Mouse (Mus musculus): ENCODE measurements at regions not wholly inside any gene's neighbourhood (a gene's known extent, or its start where the extent isn't known, plus 50 kb on each side); places are given as distances from the start of the nearest gene placed in this dataset.

- no peak for DNase-seq (ENCODE audit: extremely low read depth, insufficient read length, low spot score)
Measured at GRCm38 (mm10) chr17:9921326-9921725, 251.8 kb upstream of the Pabpc6 start.

GRCm38 (mm10) chr17:9917031-9917430 is 247.5 kb upstream of the Pabpc6 start:
- no peak for DNase-seq (ENCODE audit: extremely low read depth, insufficient read length, low spot score)

DNA sequence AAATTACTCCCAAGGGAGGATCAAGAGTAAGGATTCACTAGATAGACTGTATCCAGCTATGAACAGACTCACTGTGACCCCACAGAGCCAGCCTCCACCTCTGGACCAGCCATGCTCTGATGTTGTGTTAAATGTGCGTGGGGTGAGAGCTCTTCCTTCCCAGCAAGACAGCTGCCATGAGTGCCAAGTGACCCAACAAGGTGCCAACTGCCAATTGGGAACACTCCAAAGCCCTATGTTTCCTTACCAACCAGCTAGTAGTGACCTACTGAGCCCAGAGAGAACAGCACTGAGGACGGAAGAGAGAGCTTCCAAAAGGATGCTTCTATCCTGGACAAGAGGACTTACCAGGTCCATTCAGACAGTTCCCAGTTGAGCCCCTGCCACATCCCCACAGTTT is 241.3 kb upstream of the Pabpc6 start:
- DNase-seq (ENCODE audit: extremely low read depth, insufficient read length, low spot score) = no peak

DNA sequence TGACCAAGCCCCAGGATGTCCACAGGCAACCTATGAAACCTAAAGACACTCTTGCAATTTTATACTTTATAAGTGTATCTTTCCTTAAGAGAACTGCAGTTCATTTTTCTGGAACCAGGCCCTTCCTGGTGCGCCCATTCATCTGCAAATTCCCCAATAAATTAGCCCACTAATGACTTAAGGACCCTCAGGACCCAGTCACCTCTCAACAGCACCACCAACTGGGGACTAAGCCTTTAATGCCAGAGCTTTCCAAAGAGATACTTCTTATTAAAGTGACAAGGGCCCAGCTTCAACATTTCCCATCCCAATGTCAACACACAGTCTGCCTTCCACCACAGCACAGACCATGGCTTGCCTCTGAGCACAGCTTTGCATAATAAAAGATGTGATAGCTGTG is 237.6 kb upstream of the Pabpc6 start:
- no peak for DNase-seq (ENCODE audit: extremely low read depth, insufficient read length, low spot score)

DNA sequence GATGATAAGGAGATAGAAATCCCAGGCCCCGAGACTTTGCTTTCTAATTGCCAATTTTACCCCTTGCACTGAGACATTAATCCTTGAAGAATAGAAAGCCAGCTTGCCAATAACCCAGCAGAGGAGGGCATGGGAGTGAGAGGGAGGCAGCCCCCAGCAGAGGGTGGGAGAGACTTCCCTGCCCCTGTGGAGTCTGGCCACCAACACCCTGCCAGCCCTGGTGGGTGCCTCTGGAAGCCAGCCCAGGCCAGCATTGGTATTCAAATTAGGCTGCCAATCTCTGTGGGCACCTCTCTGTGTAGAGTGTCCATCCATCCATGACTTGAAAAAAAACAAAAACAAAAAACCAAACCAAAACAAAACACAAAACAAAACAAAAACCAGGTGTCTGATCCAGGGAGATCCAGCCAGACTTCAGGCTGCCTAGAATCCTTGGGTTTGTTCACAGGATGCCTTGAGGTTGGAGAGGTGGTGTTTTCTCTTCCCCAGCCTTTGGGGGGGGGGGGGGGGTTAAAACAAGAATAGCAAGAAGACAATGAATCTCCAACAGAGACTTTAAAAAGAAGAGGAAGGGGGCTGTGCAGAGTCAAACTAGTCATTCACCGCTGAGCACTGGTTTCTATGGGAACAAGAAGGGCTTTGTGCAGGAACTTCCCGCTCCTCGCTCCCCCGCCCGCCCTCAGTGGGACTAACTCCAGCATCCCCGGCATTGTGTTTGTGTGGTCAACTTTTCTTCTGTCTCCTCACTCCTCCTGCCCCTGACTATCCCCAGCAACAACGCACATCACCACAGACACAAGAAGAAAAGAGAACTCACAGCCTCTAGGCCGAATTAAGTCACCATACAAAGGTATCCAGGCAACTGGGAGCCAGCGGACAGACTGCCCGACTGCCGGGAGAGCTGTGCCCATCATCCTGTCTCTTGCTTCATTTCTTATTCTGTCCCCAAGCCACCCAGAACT is 236.3 kb upstream of the Pabpc6 start:
- no peak for DNase-seq (ENCODE audit: extremely low read depth, insufficient read length, low spot score)

DNA sequence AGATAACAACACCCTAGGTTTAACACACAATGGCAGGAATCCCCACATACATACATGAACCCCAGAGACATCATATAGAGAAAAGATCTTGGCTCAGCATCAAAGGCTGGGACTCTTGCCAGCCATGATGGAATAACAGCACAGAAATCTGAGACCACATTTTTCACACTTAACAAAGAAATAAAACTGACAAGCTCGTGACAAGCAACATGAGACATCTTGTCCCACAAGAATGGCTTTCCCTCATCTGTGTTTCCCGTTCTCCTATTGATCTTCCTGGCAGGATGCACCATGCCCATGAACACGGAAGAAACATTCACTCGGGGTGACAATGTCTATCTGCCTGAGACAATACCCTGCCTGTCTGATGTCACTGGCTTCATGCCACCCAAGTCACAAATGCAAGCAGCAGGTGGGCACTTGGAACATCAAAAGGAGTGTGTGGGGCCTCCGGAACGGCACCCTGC is 235.0 kb upstream of the Pabpc6 start:
- no peak for DNase-seq (ENCODE audit: extremely low read depth, insufficient read length, low spot score)

DNA sequence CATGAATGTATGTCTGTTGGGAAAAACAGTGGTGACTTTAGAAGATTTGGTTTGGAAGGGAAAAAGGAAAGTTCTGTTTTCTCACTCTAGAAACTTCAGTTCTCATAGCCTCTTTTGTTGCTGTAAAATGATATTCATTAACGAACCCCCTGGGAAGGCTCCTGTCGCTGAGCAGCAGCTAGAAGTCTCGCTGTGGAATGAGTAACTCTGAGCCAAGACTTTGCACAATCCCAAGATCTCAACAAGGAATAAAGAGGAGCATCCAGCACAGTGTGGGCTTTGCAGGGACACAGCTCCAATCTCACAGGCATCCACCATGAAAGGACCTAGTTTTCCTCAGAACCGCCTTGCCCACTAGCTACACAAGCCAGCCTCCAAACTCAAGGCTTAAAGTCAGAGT is 233.8 kb upstream of the Pabpc6 start:
- DNase-seq (ENCODE audit: extremely low read depth, insufficient read length, low spot score) = no peak

DNA sequence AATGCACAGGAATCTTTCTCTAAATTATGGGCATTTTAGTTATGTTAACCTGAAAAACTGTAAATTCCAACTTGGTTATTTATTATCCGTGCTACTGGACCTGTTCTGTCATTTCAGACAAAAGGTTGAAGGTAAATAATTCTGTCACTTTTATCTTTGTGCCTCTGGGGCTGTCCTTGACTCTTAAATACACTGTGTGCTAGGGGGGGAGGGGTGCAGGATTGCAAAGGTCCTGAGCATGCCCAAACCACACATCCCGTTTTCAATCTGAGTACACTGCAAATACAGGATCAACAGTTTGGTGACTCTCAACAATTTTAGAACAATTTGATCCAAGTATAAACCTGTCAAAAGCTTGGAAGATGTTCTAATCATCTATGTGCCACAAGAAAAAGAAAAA is 227.4 kb upstream of the Pabpc6 start:
- no peak for DNase-seq (ENCODE audit: extremely low read depth, insufficient read length, low spot score)

DNA sequence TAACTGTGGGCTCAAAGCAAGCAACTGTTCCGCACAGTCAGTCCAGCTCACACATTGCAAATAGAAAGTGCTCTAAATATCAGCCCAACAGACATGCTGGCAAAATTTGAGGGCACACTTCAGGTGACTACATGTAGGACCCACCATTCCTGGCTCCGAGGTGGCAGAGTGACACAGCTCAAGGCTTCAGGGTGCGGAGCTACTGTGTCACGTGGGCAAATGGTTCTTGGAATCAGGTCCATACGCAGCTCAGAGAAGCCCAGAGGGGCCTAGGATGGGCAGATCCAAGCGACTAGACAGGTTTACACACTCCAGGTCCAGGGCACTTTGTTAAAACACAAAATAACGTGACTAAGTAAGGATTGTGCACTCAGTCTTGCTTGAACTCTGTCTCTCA is 226.2 kb upstream of the Pabpc6 start:
- no peak for DNase-seq (ENCODE audit: extremely low read depth, insufficient read length, low spot score)

DNA sequence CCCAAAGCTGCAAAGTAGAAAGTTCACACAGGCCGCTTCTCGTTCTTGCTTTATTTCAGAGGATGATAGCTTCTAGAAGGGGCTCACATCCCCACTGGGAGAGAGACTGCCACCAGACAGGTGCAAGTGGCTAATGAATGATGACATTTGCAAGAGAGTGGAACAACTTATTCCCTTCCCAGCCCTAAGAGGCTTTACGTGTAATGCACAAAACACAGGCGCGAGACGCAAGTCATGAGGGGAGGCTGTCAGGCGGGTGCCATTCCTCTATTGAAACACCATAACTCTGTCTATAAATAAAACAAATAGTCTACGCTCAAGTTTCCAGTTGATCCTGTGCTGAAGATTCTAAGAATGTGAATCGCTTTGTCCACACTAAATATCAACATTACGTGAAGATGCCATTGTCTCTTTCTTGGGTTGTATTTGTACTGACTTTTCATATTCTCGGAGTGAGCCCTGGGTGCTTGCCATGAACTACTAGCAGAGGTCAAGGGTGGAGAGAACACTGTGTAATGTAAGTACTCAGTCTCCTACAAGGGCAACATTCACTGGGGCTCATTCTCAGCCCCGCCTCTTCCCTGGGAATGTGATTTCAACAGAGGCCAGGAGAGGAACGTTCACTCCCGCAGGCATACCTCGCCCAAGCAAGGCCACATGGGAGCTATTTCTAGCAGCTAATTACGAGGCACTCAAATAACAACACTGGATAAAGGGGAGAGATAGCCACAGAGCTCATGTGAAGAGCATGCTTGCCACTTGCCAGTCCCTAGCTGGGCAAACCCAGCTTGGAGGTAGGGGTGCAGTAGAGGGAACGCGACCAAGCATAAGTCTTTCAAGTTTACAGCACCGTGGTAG is 225.5 kb upstream of the Pabpc6 start:
- no peak for DNase-seq (ENCODE audit: extremely low read depth, insufficient read length, low spot score)

DNA sequence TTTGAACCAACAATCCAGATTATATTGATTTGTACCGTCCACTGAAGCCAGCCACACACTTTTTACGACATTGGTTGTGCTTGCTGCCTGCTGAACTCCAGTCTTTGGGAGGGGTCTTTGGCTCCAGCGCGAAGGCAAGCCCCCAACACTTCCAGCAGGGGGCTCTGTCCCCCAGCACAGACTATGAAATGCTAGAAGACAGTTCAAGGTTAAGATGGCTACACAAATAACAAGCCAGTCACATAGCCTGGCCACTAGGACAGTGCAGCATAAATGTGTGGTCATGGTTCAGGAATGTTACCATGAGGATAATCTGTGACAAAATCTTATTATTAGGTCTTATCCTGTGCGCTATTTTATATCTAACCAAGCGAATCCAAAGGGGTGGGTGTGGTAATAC is 224.4 kb upstream of the Pabpc6 start:
- DNase-seq (ENCODE audit: extremely low read depth, insufficient read length, low spot score) = peak; percentile 8

GRCm38 (mm10) chr17:9892776-9893175 is 223.3 kb upstream of the Pabpc6 start:
- no peak for DNase-seq (ENCODE audit: extremely low read depth, insufficient read length, low spot score)

DNA sequence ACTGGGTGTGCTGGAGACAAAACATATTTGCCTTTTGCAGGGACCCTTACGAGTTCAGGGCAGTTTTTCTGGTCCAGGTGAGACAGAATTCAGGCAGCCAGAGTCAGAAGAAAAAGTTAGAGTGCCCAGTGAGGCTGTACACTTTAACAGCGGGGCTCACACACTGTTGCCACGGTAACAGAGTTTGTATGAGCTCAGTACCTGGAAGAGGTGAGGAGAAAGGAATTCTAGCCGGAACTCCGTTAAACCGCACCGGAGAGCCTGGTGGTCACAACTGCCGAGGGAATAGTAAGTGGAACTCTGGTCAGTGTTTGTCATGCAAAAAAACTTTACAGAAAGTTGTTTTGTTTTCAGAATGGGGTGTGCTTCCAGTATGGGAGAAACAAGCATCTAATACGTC is 222.6 kb upstream of the Pabpc6 start:
- DNase-seq (ENCODE audit: extremely low read depth, insufficient read length, low spot score) = no peak

- DNase-seq (ENCODE audit: extremely low read depth, insufficient read length, low spot score) = no peak
Measured at GRCm38 (mm10) chr17:9888494-9888893, 219.0 kb upstream of the Pabpc6 start.

- DNase-seq (ENCODE audit: extremely low read depth, insufficient read length, low spot score) = no peak
Measured at GRCm38 (mm10) chr17:9885110-9885509, 215.6 kb upstream of the Pabpc6 start.

DNA sequence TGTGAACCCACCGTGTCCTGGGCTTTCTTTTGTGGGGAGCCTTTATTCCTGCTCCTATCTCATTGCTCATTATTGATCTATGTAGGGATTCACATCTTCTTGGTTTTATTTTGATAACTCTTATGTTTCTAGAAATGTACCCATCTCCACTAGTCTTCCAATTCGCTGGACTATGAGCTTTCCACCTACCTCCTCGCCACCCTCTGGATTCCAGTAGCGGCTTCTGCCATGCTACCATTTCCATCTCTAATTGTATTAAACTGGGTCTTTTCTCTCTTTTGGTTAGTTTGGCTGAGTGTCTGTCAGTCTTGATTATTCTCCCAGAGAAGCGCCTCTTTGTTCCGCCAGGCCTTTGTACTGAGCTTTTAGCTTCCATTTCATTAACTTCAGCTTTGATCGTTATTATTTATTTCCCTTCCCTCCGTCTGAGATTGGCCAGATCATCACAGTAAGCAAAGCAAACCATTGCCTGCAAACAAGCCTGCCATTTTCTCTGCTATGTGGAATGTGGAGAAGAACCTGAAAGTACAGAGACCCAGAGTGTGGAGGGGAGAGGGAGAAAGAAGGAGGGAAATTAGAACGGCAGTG is 213.2 kb upstream of the Pabpc6 start:
- no peak for DNase-seq (ENCODE audit: extremely low read depth, insufficient read length, low spot score)

- no peak for DNase-seq (ENCODE audit: extremely low read depth, insufficient read length, low spot score)
Measured at GRCm38 (mm10) chr17:9879556-9880206, 210.2 kb upstream of the Pabpc6 start.

DNA sequence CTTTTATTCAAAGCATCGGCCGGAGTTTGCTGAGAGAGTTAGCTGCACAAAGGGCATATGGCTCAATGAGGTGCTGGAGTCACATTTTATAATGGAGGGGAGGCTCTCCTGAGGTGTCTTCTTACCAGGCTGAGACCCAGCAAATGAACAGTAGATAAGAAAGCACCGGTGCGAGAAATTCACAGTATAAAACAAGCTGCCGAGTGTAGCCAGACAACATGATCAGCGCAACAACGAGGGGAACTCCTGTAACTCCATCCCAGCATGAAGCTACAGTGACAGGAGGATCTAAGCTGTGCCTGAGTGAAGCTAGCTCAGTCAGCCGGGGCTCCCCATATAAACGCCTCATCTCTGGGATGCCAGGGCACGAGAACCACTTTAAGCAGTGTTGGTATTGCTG is 204.2 kb upstream of the Pabpc6 start:
- DNase-seq (ENCODE audit: extremely low read depth, insufficient read length, low spot score) = no peak

DNA sequence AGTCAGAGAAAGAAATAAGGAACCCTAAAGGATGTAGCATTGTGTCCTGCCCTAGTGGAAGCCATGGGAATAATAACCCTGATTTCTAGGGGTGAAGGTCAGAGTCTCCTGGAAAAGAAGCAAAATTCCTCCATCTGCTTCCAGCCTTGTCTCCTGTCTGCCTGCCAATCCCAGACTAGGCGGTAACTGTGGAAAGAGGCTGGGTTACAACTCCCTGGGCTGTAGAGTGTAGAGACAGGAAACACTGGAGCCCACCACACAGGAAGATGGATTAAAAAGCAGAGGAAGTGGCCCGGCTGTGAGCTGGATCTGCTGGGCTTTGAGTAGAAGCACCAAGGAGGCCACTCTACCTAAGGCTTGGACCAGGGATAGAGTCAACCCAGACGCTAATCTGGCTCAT is 200.7 kb upstream of the Pabpc6 start:
- DNase-seq (ENCODE audit: extremely low read depth, insufficient read length, low spot score) = no peak

DNA sequence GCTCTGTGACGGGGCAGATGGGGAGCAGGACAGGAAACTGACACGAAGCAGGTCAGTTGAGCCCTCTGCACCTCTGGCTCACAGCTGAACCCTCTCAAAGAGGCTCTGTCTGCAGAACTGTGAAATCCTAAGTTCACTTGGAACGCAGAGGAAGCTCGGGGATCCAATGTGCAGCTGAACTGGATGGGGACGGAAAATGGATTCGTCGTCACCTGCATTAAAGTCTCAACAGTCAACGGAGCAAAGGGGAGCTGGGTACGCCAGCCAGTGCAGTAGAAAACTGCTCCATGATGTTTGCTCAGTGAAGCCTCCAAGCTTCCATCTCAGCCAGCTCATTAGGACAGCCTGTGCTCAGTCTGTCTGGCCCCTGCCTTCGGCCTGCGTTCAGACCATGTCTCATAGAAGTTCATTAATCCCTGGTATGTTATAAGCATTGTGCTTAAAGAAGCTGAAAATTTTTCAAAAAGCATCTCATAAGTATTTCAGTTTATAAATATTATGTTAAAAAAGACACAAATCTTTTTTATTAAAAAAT is 199.3 kb upstream of the Pabpc6 start:
- no peak for DNase-seq (ENCODE audit: extremely low read depth, insufficient read length, low spot score)

Measured in 3134 (cell line).